Mouse (Mus musculus): ENCODE results near the gene Nek7. TPM values are rescaled to one million over a fixed set of nuclear protein-coding genes. Genes with fewer than 3 reads are reported as not detected.

Nek7 gene
- total RNA-seq, 2 experiments from 2014 or later: 30.9 to 32.4 TPM

Other genes starting within 250 kb of the Nek7 start
- gene Lhx9, start 228.4 kb upstream of the Nek7 start, total RNA-seq (2021): 10 to 100 TPM; 11.1 to 14.9 TPM
- 10 to 100 TPM; 23.9 to 24.7 TPM for gene 2310009B15Rik, start 236.7 kb upstream of the Nek7 start, total RNA-seq (2021)

Data from layer of hippocampus, postnatal 25 days (tissue).